Mouse (Mus musculus) gastrocnemius, adult 2 months (tissue): ENCODE measurements around the gene Hnrnpa3. TPM values are rescaled to one million over a fixed set of nuclear protein-coding genes. Genes with fewer than 3 reads are reported as not detected.
"Not testable (repeated sequence)": the region's sequence is repeated elsewhere in the genome, so short reads cannot be mapped to it uniquely, and the experiment has no call there.

Experiments
- DNase-seq: peaks from one replicate; pipeline ENCODE4 v3.0.0; 2022
- H3K27ac ChIP-seq: fragments of 200-600 bp; 2 replicates; pipeline ENCODE4 v1.8.1; 2022; ENCODE audit warnings: mild to moderate bottlenecking
- H3K4me3 ChIP-seq: fragments of 200-600 bp; 2 replicates; pipeline ENCODE4 v1.8.1; 2022; ENCODE audit warnings: mild to moderate bottlenecking, moderate library complexity
- CTCF ChIP-seq: fragments of 200-600 bp; IDR thresholded peaks from 2 replicates; pipeline ENCODE4 v1.8.1; 2022; ENCODE audit warnings: antibody characterized with exemption, mild to moderate bottlenecking, moderate library complexity
- intact Hi-C: fragments of 180-260 bp; cut with DNase I; formaldehyde crosslinking; loops from one replicate; pipeline ENCODE4 v1.15.1; 2025
- total RNA-seq, 2 experiments: library from RNA; stranded (reverse); gene quantifications; 2 replicates each; pipeline ENCODE4 v1.2.3; 2021

Hnrnpa3 gene
- total RNA-seq, 2 experiments from 2014 or later = 123 to 144 TPM

DNA sequence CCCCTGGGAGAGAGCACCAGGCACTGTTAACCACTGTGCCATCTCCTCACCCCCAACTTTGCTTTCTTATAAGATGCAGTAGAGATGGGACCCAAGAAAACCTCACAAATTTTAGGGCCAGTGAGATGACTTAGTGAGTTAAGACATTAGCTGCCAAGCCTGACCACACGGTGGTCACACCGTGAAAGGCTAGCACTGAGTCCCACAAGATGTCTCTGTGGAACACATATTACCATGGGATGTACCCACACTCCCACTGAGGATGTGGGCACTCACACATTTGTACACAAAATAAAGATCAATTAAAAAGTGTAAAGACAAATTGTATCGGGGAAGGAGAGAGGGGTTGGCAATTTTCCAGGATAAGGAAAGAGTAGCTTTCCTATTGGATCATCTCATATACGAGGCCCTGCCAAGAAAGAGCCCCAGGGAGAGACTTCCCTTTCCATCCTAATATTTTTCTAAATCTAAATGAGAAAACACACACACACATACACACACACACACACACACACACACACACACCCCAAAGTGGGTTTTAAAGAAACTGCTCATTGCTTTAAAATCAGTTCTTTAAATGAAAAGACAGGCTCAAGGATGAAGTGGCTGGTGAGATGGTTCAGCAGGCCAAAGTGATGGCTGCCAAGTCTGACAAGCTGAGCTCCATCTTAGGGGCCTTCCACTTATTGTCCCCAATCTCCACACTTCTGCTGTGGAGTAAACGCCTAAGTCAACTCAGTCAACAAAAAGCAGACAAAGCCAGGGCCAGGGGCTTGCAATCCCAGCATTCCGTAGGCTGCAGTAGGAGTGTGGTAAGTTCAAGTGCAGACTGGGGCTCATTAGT lies 32.2 kb upstream of the Hnrnpa3 start:
- H3K4me3 ChIP-seq = no peak overlapping the region
- TF ChIP-seq CTCF = no peak
- no peak overlapping the region for H3K27ac ChIP-seq
- no peak for DNase-seq
- intact Hi-C loops = no loop called here

DNA sequence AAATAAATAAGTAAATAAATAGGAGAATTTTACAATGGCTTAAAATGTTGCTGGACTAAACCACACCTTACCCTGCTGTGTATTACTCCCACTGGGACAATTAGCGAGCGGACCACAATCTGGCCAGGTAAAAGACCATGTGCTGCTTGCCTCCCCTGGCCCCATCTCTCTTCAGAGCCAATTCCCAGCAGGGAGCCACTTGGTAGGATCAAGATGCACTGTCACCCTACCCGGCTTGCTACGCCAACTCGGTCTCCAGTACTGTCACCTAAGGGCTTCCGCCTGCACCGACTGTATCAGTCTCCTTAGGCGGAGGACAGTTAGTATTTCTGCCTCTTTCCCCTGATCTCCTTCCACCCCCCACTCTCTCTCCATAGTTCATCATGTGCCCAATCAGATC lies 30.6 kb upstream of the Hnrnpa3 start:
- no peak for DNase-seq
- TF ChIP-seq CTCF = no peak
- intact Hi-C loops = no loop called here
- Histone ChIP-seq H3K27ac (no peak overlapping the region), H3K4me3 (no peak overlapping the region)

DNA sequence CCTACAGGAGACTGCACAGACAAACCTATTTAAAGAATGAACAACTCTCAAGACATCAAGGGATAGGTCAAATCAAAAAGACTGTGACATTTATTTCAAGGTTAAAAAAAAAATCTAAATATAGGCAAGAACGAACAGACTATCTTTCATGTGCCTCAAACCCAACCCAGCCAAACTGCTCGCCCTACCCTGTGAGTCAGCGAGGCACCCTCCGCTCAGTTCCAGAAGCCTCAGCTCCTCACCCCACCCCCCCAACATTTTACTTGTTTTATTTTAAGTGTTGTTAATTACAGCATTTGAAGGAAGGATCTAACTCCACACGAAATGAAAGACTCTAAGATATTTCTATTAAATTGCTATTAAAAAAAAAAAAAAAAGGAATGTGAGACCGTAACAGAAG lies 27.6 kb upstream of the Hnrnpa3 start:
- intact Hi-C loops = no loop called here
- Histone ChIP-seq H3K27ac (no peak overlapping the region; the same call in 1 of the 2 replicates), H3K4me3 (no peak overlapping the region)
- no peak for DNase-seq
- TF ChIP-seq CTCF = no peak

DNA sequence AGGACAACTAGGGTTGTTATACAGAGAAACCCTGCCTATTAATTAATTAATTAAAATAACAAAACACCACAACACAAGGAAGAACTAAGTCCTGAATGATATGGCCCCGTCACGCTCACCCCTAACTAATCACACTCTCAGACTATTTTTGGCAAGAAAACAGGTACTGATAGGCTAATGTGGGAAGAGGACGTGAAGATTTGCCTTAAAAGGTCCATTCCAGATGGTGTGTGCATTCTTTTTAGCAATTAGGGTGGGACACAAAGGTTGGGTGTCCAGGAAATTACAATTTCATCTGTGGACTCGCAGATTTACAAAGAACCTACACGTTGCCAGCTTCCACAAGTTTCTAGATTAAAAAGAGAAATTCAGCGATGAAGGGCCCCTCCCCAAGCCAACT lies 27.0 kb upstream of the Hnrnpa3 start:
- intact Hi-C loops = no loop called here
- no peak overlapping the region; the same call in 1 of the 2 replicates for H3K27ac ChIP-seq
- no peak overlapping the region for H3K4me3 ChIP-seq
- DNase-seq = no peak
- TF ChIP-seq CTCF = no peak

DNA sequence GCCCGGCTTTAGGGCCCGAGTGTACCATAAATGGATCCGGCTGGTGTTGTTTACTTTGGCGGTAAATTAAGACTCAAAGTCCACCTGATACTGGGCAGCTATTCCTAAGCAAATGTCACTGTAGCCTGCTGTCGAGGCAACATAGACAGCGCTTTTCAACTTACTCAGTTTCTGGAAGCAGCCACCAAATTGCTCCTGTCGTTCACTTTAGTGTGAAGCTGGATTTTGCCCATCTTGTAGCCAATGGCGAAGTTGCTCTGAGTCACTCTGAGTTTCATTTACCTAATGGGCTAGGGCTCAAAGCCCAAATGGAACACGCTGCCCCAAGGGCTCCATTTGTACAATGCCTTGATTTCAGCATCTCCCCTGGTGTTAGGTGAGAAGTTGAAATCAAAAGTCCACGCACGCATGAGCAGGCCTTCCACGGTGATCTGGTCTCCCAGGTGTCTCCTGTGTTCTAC lies 26.3 kb upstream of the Hnrnpa3 start:
- intact Hi-C loops = no loop called here
- DNase-seq = no peak
- no peak overlapping the region for H3K4me3 ChIP-seq
- no peak for TF ChIP-seq CTCF
- no peak overlapping the region for H3K27ac ChIP-seq

DNA sequence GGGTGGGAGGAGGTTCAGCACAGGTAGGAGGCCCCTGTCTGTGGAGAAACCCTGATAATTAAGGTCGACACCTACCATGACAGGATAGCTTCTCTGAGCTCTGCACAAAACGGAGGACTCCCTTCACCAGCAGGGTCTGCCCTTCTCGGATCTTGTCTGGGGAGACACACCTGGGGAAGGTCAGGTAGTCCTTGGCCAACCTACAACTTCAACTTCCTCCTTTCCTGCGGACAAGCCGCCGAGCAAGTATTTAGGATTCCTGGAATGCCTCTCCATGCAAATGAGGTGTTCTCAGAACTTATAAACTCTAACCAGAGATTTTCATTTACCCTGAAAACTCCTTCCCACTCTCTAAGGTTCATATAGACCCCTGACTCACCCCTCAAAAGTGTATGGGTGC lies 25.7 kb upstream of the Hnrnpa3 start:
- no peak for DNase-seq
- Histone ChIP-seq H3K27ac (no peak overlapping the region), H3K4me3 (no peak overlapping the region)
- no peak for TF ChIP-seq CTCF
- intact Hi-C loops = no loop called here

DNA sequence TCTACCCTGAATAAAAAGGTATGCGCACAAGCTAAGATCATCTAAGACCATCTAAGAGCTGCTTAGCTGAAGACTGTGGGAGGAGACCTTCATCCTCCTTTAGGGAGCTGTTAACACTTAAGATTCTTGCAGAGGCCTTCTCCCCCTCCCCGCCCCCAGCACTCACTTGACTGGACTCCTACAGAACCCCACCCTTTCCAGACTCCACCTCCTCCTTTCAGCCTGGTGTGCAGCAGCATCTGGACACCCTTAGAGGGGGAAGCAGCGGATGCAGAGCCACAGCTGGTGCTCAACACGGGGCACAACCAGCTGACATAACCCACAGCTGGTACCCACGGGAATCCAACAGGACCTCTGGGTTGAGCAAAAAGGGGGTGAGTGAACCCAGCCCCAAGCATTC lies 25.3 kb upstream of the Hnrnpa3 start:
- Histone ChIP-seq H3K27ac (no peak overlapping the region), H3K4me3 (no peak overlapping the region)
- no peak for TF ChIP-seq CTCF
- DNase-seq = no peak
- intact Hi-C loops = no loop called here

DNA sequence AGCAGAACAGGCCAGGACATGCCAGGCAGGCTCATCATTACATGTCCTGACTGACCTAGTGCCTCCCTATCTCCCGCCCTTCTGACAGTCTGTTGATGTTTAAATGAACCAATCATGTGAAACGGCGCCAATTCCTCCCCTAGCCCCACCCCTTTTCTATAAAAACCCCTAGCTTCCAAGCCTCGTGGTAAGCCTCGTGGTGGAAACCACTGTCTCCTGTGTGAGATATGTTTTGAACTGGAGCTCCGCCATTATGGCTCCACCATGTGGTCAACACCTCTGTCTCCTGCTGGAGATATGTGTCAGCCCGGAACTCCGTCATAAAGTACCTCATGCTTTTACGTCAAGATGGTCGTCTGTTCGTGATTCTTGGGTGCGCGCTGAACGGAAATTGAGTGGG lies 24.6 kb upstream of the Hnrnpa3 start:
- H3K4me3 ChIP-seq, DNase-seq, intact Hi-C loops, H3K27ac ChIP-seq: not testable (repeated sequence)

DNA sequence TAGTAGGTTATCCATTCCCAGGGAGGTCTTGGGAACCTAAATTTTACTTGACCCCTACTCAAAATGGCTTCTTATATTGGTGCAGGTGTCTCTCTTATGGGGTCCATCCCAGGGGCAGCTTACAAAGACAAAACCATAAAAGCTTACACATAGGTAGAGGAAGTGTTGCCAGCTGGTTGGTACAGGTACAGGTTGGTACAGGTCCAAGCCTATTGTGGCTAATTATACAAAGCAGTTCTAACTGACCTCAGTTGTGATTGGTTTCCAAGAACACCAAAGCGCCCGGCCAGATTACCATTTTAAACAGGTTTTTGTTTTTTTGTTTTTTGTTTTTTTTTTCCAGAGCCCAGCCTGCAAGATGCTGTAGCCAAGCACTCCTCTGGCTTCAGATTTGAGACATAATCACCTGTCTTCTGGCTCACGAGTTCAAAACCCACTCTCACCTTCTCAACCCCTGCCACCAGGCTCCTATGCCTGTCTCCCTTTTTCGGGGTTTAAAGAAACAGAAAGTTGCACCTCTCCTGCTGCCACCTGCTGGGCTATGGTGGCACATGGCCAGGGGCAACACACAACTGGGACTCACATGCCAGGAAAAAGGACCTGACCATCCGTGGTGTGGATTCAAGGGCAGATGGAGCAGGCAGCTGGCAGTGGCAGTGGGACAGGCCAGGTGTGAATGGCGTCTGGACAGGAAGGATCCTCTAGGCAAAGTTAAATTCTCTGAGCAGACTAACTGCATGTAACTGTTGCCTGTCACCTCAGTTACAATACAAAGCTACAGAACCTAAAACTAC lies 22.6 kb upstream of the Hnrnpa3 start:
- TF ChIP-seq CTCF = peak; percentile 40
- no peak overlapping the region for H3K27ac ChIP-seq
- H3K4me3 ChIP-seq = no peak overlapping the region
- intact Hi-C loops = no loop called here
- peak; percentile 29 for DNase-seq

DNA sequence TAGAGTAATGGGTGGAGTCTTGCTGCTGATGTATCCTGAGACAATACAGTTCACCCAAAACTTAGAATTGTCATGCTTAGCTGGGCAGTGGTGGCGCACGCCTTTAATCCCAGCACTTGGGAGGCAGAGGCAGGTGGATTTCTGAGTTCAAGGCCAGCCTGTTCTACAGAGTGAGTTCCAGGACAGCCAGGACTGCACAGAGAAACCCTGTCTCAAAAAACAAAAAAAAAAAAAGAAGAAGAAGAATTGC lies 22.1 kb upstream of the Hnrnpa3 start:
- intact Hi-C loops, H3K4me3 ChIP-seq: not testable (repeated sequence)

DNA sequence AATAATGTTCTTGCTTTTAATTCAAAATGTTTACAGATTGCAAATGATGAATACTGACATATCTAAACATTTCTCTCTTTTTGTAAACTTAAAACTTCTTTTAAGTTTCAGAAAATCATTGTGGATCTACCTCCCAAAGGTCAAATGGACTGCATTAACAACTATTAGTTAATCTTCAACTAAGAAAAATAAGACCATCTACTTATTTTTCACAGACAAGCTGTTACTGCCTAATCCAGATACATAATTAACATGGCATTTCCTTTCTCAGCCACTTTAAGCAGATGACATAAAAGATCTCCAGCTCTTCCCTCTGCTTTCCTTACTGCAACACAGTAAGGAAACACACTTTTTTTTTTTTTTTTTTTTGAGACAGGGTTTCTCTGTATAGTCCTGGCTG lies 21.7 kb upstream of the Hnrnpa3 start:
- intact Hi-C loops = no loop called here
- TF ChIP-seq CTCF = no peak
- Histone ChIP-seq H3K27ac (no peak overlapping the region), H3K4me3 (no peak overlapping the region)
- no peak for DNase-seq

More for the DNA sequence above, 22.1 kb upstream of the Hnrnpa3 start:
- H3K27ac ChIP-seq, DNase-seq: not testable (repeated sequence)

DNA sequence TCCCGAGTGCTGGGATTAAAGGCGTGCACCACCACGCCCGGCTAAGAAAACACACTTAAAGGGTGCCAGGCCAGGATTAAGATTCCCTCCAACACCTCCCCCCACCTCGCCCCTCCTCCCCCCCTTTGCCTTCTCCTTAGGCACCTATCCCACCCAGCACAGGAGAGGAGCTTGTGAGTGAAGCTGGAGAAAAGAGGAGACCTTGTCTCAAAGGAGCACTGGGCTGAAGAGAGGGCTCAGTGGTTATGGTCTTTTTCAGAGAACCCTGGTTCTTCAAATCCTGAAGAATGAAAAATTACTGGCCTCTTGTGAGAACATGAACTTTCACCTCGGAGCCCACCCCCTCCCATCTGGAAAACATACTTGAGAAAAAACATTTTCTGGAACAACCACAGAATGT lies 21.2 kb upstream of the Hnrnpa3 start:
- DNase-seq, H3K4me3 ChIP-seq, intact Hi-C loops: not testable (repeated sequence)
- H3K27ac ChIP-seq = peak overlapping the region; percentile 35; the same call in 1 of the 2 replicates

DNA sequence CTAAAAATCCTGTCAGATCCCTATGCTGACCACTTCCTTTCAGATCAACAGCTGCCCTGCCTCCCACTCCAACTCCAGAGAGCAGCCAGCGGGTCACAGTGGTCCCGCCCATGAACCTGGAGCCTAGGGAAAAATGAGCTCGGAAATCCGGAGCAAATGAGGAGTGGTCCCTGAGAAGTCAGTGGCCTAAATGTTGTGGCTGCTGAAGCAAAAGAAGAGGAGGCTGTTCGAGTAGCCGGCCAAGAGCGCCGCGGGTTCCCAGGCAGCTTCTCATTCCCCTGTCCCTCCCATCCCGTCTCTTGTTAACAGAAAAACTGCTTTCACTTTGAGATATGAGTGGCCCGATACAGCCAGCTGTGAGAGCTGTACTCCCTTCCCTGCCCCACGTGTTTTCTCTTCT lies 19.5 kb upstream of the Hnrnpa3 start:
- intact Hi-C loops, DNase-seq: not testable (repeated sequence)
- Histone ChIP-seq H3K4me3 (peak overlapping the region; percentile 65), H3K27ac (peak overlapping the region; percentile 79)

DNA sequence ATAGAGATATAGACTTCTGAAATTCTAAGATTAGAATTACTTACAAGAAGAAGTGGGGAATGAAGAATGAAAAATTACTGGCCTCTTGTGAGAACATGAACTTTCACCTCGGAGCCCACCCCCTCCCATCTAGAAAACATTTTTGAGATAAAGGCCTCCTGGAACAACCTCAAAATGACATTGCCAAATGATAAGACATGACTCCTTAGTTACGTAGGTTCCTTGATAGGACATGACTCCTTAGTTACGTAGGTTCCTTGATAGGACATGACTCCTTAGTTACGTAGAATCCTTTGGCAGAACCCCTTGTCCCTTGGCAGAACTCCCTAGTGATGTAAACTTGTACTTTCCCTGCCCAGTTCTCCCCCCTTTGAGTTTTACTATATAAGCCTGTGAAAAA lies 16.7 kb upstream of the Hnrnpa3 start:
- H3K4me3 ChIP-seq, H3K27ac ChIP-seq, DNase-seq, intact Hi-C loops: not testable (repeated sequence)
